Mouse (Mus musculus) spleen, postnatal 36 days (tissue): ENCODE data around the gene Duoxa2.

ENCODE experiments used
- DNase-seq, 2 experiments: peaks; one replicate each; pipeline ENCODE4 v3.0.0; 2022; ENCODE audit warnings: low spot score in 2 of 2, mixed read lengths in 1 of 2

The Duoxa2 gene

DNA sequence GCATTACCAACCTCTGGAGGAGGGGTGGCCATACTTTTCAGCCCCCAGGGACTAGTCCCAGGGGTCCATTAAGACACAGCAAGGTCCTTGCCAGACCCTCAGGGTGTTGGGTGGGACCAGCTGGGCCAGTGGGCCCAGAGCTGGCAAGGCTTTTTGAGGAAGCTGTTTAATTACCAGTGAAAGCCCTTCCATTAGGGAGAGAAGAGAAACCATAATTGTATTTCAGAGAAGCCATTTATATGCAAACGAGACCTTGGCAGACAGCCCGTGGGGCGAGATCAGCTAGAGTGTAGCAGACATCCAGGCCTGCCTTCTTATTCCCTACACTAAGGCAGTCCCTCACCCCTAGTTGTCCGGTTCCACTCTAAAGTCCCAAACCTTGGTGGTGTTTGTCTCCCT, 53.2 kb downstream of the Duoxa2 start:
- no peak for DNase-seq
